Mouse (Mus musculus): ENCODE data around the gene Dok4. TPM values are rescaled to one million over a fixed set of nuclear protein-coding genes. Genes with fewer than 3 reads are reported as not detected.
"Not testable (repeated sequence)": the region's sequence is repeated elsewhere in the genome, so short reads cannot be mapped to it uniquely, and the experiment has no call there.

The Dok4 gene
- total RNA-seq, 2 experiments from 2014 or later, result 24.1 to 26.4 TPM

DNA sequence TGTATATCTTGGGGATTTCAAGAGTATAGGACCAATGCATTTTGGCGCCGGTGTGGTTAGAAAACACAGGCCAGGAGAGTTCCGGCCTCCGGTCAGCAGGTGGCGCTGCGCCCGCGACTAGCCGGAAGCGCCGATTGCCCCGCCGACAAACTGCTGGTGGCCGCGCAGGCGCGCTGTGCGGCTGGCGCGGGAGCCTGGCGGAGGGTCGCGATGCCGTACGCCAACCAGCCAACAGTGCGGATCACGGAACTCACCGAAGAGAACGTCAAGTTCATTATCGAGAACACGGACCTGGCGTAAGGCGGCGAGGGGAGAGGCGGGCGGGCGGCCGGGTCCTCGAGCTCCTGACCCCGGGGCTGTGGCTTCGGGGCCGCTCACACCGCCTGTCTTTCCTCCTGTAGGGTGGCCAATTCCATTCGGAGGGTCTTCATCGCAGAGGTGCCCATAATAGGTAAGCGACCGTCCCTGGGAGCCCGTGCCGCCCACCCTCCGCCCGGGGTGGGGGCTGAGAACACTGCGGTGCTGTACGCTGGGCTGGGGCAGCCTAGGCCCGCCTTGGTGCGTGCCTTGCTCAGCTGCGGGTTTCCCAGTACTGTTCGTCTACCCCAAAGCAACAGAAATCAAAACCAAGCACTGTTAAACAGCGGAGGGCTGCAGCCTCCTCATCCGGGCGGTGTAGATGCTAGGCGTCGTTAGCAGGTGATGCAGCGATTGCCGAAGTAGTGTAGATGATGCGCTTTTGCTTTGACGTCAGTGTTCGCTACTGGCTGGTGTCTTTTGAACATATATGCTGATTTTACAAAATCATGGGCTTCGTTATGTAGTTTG lies 18.6 kb downstream of the Dok4 start, which contains the start of gene Polr2c:
Polr2c (plus strand) TSS at position 105 of the 828 bp plus-strand sequence.
- DNase-seq (ENCODE audit: low spot score in 2 of 2), result peak; percentile 86 to 95
- TF ChIP-seq CTCF (conservative IDR thresholded peaks at IDR 0.05), result peak; percentile 97
- Histone ChIP-seq H3K27ac (peak within 1 kb of the TSS; percentile 98), H3K4me3 (peak within 1 kb of the TSS; percentile 75)

GRCm38 (mm10) chr8:94857011-94857345 lies 19.2 kb downstream of the Dok4 start:
- no peak for TF ChIP-seq CTCF (conservative IDR thresholded peaks at IDR 0.05)
- no peak for DNase-seq (ENCODE audit: low spot score in 2 of 2)
- Histone ChIP-seq H3K27ac (peak overlapping the region; percentile 98), H3K4me3 (peak overlapping the region; percentile 75)

DNA sequence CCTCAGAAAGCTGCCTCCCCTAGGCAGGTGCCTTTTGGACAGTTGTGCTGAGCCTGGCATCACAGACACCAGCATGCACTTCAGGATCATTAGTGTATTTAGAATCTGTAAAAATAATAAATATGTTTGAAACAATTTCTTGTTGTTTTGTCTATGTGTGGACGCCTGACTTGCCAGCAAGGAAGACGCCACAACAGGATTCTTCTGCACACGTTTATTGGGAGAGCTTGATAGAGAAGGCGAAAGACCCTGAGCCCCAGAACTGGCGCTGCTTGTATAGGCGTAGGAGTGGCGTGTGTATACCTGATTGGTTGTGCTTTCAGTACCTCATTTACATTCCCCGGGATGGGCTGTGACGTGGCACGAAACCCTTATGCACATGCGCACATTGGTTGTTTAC lies 21.4 kb downstream of the Dok4 start:
- DNase-seq (ENCODE audit: low spot score in 2 of 2); H3K4me3 ChIP-seq; H3K27ac ChIP-seq: not testable (repeated sequence)

- DNase-seq (ENCODE audit: low spot score in 2 of 2), result no peak
- TF ChIP-seq CTCF (conservative IDR thresholded peaks at IDR 0.05), result no peak
- no peak overlapping the region for H3K4me3 ChIP-seq
- H3K27ac ChIP-seq, result no peak overlapping the region
These were observed 26.1 kb downstream of the Dok4 start for GRCm38 (mm10) chr8:94850049-94850448.

DNA sequence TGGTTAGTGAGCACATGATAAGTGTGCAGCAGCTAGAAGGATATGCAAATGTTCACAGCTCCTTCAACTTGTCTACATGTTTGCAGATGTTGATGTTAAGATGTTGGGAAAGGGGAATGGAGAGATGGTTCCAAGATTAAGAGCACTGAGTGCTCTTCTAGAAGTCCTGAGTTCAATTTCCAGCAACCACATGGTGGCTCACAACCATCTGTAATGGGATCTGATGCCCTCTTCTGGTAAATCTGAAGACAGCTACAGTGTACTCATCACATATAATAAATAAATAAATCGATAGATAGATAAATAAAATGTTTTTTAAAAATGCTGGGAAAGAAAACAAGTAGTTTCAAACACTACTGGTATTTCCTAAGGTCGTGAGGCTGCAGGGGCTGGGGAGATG lies 34.9 kb downstream of the Dok4 start:
- Histone ChIP-seq H3K27ac (no peak overlapping the region), H3K4me3 (no peak overlapping the region)
- no peak for DNase-seq (ENCODE audit: low spot score in 2 of 2)
- peak; percentile 63 for TF ChIP-seq CTCF (conservative IDR thresholded peaks at IDR 0.05)

DNA sequence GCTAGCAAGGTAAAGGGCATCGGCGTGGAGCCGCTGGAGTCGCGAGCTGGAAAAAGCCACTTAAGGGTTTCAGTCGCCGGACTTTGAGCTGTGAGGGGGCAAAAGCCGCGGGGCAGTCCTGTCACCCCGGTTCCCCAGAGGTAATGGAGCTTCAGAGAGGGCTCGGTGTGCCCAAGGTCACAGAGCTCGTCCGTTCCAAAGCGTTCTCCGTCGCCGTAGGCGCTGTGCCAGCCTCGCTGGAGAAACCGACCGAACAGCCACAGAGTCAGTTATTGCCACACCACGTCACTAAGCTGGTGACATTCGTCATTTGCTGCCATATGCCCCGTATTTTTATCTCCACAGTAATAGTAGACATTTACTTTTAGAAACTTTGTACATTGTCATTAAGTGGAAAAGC lies 37.5 kb downstream of the Dok4 start:
- peak; percentile 63 to 64 for DNase-seq (ENCODE audit: low spot score in 2 of 2)
- no peak for TF ChIP-seq CTCF (conservative IDR thresholded peaks at IDR 0.05)

DNA sequence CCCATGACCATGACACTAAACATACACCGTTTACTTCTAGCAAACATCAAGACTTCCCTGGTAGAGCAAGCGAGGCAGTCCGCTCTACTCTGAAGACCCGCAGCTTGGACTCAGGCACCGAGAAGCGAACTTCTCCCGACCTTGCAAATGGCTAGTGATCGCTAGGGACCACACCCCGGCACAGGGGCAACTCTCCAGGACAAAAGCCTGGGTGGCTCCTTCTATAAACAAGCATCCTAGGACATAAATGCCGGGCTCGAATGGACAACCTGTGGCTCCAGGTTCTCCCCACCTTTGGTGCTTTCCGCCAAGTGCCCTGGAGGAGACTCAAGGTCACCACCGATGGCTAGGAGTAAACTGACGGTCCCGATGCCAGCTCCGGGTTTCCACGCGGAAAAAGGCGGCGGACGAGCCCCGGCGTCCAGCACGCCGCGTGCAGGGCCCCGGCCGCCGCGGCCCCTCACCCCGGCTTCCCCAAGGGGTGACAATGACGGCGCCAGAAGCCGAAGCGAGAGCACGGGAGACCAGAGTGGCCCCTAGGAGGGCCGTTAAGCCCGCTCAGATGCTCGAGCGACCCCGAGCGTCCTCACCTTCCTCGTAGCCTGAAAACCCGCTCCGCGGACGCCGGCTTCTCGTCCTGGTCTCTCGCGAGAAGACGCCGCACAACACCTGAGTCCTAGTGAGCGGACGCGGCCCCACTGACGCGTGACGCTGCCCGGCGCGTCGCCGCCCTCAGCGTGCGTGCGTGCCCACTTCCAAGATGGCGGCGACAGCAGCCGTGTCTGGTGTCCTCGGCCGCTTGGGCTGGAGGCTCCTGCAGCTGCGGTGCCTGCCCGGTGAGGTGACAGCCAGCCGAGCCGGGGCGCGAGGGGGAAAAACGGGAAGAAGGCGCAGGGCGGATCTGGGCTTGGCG lies 38.2 kb downstream of the Dok4 start, which contains the start of the genes Coq9 and Ciapin1:
Coq9 (plus strand) TSS at position 660 of the 913 bp plus-strand sequence.
Ciapin1 (minus strand) TSS at position 697 of the 913 bp plus-strand sequence.
- peak; percentile 94 to 95 for DNase-seq (ENCODE audit: low spot score in 2 of 2)
- peak within 1 kb of the TSS; percentile 91 for H3K27ac ChIP-seq
- peak within 1 kb of the TSS; percentile 96 for H3K4me3 ChIP-seq
- no peak for TF ChIP-seq CTCF (conservative IDR thresholded peaks at IDR 0.05)

More for the DNA sequence above, 37.5 kb downstream of the Dok4 start:
- Histone ChIP-seq H3K27ac (peak overlapping the region; percentile 91), H3K4me3 (peak overlapping the region; percentile 96)

DNA sequence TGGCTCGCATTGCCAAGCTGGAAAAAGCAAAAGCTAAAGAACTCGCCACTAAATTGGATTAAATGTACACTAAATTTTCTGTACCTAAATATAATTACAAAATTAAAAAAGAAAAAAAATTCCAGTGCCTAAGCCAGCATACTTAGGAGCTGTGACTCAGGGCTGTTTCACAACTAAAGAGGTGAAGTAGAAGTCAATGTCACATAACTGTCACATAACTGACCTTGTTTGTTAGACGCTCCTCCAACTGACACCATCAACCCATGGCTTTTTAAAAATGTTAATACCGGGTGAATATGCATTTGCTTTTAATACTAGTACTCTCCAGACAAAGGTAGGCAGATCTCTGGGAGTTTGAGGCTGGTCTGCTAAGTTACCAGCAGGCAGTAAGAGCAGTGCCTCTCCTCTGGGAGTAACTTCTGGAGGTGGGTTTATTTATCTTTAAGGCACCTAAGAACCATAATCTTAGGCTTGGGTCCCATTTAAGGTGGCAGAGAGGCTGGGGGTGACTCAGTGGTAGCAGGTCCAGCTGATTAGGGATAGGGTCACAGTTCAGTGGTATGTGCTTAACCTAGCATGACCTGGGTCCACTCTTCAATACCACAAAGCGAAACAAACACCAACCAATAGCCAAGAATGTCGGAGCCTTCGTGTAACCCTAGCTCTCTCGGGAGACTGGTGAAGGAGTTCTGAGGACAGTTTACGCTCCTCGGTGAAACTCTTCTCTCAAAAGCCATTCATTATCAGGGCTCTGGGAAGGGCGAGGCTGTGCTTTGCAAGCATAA lies 39.5 kb downstream of the Dok4 start:
- Histone ChIP-seq H3K27ac (no peak overlapping the region), H3K4me3 (peak overlapping the region; percentile 96; the same call in 1 of the 2 replicates)
- DNase-seq (ENCODE audit: low spot score in 2 of 2), result no peak
- no peak for TF ChIP-seq CTCF (conservative IDR thresholded peaks at IDR 0.05)

DNA sequence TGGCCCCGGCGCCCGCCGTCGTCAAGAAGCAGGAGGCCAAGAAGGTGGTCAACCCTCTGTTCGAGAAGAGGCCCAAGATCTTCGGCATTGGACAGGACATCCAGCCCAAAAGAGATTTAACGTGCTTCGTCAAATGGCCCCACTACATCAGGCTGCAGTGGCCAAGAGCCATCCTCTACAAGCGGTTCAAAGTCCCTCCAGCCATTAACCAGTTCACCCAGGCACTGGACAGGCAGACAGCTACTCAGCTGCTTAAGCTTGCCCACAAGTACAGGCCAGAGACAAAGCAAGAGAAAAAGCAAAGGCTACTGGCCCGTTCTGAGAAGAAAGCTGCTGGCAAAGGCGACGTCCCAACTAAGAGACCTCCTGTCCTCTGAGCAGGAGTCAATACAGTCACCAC lies 40.4 kb downstream of the Dok4 start:
- not testable (repeated sequence) for H3K4me3 ChIP-seq; H3K27ac ChIP-seq; DNase-seq (ENCODE audit: low spot score in 2 of 2)

DNA sequence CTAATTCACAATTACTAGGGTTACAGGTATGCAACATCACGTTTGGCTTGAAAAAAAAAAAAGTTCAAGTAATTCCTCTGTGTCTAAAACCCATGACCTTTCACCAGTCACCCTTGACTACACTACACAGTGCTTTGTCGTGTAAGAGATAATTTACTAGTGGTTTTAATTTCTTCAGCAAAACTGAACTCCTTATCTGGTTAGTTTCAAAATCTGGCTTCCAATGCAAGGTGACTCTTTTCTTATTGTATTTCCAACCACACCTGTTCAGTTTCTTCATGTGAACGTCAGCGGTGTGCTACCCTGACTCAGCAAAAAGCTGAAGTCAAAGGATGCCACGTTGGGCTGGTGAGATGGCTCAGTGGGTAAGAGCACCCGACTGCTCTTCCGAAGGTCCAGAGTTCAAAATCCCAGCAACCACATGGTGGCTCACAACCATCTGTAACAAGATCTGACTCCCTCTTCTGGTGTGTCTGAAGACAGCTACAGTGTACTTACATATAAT lies 42.2 kb downstream of the Dok4 start:
- not testable (repeated sequence) for DNase-seq (ENCODE audit: low spot score in 2 of 2); H3K27ac ChIP-seq; H3K4me3 ChIP-seq

GRCm38 (mm10) chr8:94828284-94828683 lies 47.8 kb downstream of the Dok4 start:
- no peak for DNase-seq (ENCODE audit: low spot score in 2 of 2)
- TF ChIP-seq CTCF (conservative IDR thresholded peaks at IDR 0.05), result no peak
- no peak overlapping the region for H3K27ac ChIP-seq
- no peak overlapping the region for H3K4me3 ChIP-seq

GRCm38 (mm10) chr8:94826210-94826609 lies 49.9 kb downstream of the Dok4 start:
- no peak overlapping the region for H3K4me3 ChIP-seq
- no peak for DNase-seq (ENCODE audit: low spot score in 2 of 2)
- TF ChIP-seq CTCF (conservative IDR thresholded peaks at IDR 0.05), result no peak
- H3K27ac ChIP-seq, result no peak overlapping the region
